Mouse (Mus musculus): ENCODE measurements around the gene Slc20a1.

GRCm38 (mm10) chr2:129260646-129261045, 62.1 kb downstream of the Slc20a1 start:
- no peak for TF ChIP-seq CTCF (IDR thresholded peaks at IDR 0.05; ENCODE audit: low read depth)
- TF ChIP-seq EP300 (IDR thresholded peaks at IDR 0.05; ENCODE audit: low read depth) = no peak
